Mouse (Mus musculus): ENCODE measurements around the gene Pnpla1. TPM values are rescaled to one million over a fixed set of nuclear protein-coding genes. Genes with fewer than 3 reads are reported as not detected.

Pnpla1 gene
- total RNA-seq, 2 experiments from 2014 or later: 0.07 TPM; not detected in 1

DNA sequence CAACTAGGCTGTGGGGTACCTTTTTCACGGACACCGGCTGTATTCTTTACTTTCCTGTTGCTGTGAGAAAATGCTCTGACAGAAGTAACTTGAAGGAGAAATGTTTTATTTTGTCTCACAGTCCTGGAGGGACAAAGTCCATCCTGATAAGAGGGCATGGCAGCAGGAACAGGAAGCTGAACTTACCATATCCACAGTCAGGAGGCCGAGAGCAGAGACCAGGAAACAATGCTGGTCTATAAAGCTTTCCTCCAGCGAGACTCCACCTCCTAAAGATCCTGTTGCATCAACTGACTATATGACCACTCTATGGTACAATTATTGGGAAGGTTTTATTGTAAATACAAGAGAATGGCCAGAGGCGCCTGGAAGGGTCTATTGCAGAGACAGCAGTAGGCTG, 14.5 kb upstream of the Pnpla1 start:
- DNase-seq: no peak

DNA sequence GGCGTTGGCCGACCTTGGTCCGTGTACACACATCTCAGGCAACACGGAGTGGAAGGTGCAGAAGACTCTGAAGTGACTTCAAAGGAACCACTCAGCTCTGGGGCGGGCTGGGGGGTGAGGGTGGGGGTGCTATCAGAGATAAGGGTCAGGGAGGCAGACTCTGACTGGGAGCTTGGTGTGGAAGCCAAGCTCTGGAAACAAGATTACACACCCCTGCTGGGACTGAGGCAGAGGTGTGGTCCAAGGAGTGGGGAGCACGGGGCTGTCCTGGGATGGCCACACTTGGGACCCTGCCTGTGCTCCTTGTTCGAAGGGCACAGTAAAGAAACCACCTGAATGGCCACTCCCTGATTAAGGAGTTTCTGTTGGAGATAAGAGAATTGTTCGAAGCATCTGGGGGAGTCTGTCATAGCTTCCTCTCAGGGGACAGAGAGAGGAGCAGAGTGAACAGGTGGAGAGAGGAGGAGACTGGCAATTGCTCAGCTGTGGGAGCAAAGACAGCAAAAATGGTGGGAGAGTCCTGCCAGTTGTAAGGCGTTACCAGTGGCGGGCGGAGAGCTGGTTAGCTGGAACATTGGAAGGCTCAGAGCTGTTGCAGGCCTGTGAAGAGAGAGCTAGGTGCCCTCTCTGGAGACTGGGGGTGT, 11.1 kb upstream of the Pnpla1 start:
- DNase-seq: no peak

DNA sequence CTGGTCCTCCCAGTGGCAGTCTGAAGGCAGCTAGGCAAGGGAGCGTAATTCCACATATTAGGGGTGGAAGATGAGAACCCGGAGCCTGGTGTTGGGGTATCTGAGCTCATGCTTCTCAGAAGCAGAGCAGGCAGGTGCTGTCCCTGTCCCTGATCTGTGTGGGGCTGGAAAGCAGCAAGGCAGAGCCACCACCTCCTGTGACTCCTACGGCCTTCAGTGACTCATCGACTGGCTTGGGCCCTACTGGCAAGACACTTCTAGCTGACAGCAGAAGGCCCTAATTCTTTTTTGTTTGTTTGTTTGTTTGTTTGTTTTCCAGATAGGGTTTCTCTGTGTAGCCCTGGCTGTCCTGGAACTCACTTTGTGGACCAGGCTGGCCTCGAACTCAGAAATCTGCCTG, 7.7 kb upstream of the Pnpla1 start:
- DNase-seq: no peak

DNA sequence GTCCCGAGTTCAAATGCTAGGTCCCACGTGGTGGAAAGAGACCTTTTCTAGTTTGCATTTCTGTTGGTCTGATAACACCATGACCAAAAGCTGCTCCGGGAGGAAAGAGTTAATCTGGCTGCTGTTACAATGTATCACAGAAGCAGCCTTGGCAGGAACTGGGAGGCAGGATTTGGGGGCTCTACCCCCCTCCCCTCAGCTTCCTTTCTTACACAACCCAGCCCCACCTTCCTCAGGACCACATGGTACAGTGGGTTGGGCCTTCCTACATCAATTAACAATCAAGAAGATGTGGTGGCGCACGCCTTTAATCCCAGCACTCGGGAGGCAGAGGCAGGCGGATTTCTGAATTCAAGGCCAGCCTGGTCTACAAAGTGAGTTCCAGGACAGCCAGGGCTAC, 3.8 kb upstream of the Pnpla1 start:
- no peak for DNase-seq

DNA sequence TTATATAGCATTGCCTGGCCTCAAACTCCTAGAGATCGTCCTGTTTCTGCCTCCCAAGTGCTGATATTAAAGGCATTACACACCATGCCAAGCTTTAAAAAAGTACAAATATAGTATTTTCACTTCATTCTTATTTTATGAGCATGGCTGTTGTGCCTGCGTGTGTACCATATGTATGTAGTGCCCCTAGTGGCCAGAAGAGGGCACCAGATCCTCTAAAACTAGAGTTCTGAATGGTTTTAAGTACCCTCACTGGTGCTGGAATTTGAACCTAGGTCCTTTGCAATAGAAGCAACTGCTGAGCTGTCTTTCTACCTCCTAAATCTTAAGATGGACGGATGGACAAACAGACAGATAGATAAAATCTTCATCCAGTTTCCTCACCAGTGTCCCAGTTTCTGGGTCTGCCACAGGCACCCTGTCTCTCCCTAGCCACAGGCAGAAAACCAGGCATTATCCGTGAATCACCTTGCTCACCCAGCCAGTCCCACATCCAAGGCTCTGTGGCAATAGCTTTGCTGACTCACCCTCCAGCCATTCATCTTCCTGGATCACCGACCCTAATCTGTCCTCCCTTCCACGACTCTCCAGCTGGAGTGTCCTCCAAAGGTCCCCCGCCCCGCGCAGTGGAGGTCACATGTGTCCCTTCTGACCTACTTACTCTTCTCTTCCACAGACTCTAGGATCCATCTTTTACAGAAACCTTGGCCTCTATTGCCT, 2.9 kb upstream of the Pnpla1 start:
- no peak for DNase-seq

DNA sequence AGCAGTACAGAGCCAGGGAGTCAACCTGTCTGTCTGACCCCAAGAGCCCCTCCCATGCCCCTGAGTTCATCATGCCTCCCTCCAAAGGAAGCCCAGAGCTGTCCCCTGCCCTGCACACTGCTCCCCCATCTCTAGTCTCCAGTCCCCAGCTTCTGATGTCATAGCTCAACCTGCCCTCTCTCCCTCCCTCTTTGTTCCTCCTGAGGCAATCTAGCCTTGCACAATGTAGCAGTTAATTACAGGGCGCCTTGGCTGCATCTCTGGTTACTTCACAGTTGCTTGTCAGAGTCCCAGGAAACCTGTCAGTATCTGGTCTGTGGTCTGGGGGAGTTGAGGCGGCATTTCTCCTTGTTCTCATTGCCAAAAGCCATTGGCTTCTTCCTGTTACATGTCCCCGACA, 2.2 kb upstream of the Pnpla1 start:
- no peak for DNase-seq

DNA sequence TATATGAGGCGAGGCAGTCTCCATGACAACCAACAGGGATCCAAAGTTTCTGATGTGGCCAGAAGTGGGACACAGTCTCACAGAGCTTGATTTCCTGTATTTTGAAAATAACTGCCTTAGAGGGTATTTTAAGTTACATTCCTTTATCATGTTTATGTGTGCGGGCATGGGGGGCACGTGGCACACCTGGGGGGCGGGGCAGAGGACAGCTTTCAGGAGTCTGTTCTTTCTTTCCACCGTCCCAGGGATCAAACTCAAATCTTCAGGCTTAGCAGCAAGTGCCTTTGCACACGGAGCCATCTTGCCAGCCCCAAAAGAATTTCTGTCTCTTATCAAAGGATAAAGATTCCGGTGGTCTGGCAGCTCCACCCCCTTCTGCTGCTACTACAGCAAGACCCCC, 5.7 kb downstream of the Pnpla1 start:
- no peak for DNase-seq

DNA sequence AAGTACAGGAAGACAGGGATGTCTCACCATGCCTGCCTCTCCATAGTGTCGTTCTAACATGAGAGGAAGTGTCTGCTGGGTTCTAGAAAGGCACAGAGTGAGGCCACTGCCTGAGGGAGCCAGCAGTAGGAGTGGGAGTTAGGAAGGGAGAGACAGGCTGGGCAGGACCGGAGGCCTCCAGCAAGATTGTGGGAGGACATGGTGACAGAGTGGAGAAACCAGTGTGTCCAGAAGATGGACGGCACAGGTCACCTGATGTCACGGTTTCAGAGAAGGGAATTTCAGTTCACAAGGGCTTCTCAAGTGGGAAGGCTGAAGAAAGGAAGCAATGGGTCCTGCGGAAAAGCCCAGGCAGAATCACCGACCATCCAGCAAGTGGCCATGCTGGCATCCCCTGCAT, 6.3 kb downstream of the Pnpla1 start:
- no peak for DNase-seq

DNA sequence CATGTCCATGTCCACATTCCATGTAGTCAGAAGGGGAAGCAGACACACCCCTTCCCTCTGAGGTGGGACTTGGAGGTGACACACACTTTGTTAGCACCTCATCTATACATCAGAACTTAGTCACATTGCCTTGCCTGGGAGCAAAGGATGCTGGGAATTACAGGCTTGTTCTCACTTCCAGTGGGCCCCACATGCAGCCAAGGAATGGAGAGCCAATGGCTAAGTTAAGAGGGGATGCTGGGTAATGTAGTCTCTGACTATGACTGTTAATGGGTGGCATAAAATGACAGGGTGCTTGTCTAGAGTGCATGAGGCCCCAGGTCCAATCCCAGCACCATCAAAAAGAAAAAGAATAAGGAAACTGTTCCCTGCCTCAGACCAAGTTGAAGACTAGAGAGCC, 8.7 kb downstream of the Pnpla1 start:
- no peak for DNase-seq

DNA sequence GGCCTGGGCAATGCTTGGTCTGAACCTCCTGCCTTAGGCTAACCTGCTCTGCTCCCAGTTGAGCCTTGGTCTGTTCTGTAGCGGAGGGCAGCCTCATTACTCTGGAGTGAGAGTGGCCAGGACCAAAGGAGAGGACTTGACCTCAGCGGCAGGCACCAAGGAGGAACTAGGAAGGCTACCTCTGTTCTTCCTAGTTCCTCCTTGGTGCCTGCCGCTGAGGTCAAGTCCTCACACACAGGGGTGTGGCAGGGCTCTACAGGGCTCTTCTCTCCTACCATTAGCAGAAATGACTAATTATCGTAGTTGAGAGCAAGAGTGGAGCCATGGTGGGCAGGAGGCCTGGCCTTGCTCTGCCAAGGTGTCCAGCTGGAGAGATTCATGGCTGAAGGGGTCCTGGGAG, 9.2 kb downstream of the Pnpla1 start:
- DNase-seq: no peak

DNA sequence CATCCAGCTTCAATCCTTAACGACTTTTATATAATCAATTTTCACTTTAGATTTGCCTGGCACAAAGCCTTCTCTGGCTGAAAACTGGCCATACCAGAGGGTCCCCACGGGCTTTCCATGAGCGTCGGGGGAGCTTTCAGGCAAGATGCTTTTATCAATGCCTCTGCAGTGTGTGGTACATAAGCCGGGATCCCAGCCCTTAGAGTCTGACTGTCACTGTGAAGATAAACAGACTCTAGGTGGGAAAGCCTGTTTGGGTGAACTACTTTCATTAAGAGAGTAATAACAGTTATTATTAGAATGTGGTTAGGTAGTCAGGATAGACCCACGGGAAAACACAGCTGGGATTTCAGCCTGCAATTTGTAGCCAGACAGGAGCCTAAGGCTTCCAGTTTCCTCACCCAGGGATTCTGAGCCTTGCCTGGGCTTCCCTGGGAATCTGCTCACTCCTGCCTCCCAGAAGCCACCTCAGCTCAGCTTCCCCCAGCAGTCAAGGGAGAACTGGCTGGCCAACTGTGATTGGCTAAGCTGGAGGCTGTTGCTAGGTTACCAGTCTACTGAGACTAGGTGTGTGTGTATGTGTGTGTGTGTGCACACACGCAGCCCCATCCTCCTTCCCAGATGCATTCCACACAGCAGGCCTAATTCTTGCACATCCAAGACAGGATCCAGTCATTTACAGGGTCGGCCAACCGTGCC, 11.3 kb downstream of the Pnpla1 start:
- no peak for DNase-seq

DNA sequence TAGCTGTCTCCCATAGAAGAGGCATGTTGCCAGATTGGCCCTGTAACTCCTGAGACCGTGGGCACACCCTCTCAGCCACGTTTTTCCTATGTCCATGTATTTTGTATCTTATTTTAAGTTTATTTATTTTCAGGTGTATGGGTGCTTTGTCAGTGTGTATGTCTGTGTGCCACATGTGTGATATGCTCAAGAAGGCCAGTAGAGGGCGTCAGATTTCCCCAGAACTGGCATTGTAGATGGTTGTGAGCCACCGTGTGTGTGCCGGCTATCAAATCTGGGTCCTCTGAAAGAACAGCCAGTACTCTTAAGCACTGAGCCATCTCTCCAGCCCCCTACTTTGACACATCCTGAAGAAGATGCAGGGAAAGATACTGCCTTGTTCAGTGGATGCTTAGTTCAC, 12.2 kb downstream of the Pnpla1 start:
- no peak for DNase-seq

DNA sequence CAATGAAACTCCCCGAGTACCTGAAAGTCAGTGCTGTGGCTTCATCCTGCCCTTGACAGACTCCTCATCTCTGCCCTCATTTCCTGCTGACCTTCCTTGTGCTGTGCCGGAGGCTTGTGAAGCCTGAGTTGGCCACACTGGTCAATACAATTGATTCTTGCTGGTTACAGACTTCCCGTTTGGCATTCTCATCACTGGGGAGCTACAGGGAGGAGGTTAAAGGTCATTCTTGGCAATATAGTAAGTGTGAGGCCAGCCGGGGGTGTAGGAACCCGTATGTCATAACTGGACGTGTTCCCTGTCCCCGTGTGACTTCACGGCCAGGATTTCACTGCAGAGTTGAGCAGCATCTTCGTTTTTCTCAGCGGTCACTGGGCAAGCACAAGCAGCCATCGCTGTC, 13.6 kb downstream of the Pnpla1 start:
- DNase-seq: no peak

DNA sequence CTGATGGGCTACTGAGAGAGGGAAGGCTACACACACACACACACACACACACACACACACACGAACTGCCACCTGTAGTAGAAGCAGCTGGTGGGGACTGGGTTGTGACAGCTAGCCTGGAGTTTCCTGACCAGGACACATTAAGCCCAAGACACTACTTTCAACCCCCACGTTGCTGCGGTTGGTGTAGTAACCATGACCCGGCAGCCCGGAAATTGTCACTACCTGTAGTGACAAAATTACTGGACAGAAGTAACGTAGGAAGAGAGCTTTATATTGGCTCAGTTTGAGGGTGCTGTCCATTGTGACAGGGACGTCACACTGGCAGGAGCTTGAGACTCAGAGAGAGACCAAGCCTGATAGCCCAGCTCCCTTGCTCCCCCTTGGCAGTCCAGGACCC, 14.1 kb downstream of the Pnpla1 start:
- DNase-seq: no peak

DNA sequence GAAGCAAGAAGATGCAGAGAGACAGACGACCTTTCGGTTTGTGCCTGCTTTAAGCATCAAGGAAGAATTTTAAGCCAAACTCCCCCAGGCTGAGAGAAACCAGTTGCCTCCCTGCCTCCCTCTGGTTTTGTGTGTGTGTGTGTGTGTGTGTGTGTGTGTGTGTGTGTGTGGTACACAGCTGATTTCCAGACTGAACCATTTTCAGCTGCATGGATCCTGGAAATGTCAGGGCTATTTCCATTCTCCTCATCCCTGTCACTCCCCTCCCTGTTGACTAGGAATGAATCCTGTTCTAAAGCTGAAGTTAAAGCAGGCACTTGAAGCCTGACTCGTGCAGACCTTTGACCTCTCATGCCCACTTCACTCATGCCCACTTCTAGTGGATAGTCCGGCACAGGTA, 16.0 kb downstream of the Pnpla1 start:
- DNase-seq: no peak

DNA sequence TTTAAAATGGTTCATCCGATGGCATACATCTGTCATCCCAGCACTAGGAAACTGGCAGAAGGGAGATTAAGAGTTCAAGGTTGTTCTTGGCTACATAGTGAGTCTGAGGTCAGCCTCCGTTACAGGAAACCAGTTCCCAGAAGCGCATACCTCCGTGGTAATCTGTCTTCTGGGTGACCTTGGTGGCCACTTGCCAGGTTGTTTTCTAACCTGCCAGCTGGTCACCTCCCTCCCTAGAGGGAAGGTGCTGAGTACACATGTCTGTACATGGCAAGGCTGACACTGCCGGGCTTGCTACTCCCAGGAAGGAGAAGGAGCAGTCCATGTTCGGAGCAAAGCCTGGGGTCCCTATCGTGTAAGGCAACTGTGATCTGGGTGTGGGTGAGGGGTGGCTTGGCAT, 16.6 kb downstream of the Pnpla1 start:
- DNase-seq: peak; percentile 82

DNA sequence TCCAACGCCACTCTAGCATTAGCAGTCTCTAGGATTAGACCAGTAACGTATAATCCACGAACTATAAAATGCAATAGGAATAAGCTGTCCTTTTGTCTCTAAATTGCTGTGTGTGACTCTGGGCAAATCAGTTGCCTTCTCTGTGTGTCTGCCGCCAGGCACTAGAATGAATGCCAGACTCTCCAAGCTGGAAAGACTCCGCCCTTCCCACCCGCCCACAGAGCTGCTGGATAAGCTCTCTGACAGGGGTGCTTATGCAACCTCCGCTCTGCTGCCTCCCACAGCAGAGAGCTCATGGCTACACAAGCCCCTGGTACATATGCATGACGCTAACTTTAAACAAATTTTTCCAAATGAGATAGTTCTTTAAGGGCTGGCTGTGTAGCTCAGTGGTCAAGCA, 17.1 kb downstream of the Pnpla1 start:
- DNase-seq: peak; percentile 68

DNA sequence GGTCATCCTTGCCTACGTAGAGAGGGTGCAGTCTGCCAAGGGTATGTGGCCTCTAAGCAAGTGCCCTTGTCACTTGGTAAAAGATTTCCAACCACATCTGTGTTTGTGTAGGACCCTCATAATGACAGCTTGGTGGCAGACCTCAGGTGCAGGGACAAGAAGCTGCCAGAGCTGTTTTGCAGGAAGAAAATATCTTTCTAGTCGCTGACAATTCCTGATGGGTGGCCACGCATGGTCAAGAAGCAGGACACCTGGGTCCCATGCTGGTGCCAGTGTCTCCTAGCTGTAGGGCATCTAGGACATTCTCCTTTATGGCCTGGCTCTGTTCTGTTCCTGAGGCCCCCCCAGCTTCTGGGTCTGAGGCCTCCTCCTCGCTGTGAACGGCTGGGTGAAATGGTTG, 18.1 kb downstream of the Pnpla1 start:
- DNase-seq: no peak

DNA sequence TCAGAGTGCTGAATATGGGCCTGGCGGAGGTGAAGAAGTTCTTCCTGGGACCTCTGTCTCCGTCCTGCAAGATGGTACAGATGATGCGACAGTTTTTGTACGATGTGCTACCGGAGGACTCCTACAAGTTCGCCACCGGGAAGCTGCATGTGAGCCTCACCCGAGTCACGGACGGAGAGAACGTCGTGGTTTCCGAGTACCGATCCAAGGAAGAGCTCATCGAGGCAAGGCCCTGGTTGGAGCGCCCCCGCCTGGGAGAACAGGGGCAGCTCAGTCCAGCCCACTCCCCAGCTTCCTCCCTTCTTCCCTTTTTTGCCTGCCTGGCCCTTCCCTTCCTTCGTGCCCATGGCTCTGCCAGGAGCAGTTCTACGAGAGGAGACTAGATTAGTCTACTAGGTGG, 18.6 kb downstream of the Pnpla1 start:
- peak; percentile 42 for DNase-seq

DNA sequence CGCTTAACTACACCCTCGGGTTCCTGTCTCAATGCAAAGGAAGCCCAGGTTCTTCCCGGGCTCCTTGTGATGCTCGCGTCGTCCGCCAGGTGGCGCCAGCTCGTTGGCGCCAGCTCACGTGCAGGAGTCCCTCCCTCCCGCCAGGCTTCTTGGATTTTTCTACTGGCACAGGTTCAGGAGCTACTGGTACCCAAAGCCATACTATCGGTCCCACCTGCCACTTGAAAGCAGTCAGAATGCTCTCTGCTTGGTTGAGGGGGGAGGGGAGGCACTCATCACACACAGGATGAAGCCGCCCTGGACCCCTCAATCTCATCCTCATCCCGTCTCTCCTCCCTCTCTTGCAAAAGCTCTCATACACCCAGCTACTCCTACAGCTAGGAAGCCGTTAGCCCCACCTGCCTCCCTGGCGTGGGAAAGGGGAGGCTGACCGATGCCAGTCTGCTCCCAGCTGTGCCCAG, 21.8 kb downstream of the Pnpla1 start:
- peak; percentile 88 for DNase-seq

DNA sequence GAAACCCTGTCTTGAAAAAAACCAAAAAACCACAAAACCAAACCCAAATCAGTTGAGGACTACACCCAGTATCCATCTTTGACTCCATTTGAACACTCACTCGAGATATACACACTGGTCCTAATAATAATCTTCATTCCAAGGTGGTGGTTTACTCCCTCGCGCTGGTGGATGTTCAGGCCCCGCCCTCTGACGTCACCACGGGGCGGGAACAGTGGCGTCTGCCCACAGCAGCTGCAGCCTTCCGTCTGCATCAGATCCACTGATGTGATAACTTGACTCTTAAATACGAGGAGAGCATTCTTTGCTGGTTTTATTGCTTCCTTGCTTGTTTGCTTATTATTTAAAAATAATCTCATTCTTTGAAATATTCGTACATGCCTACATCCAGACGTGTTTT, 24.1 kb downstream of the Pnpla1 start:
- DNase-seq: peak; percentile 70

DNA sequence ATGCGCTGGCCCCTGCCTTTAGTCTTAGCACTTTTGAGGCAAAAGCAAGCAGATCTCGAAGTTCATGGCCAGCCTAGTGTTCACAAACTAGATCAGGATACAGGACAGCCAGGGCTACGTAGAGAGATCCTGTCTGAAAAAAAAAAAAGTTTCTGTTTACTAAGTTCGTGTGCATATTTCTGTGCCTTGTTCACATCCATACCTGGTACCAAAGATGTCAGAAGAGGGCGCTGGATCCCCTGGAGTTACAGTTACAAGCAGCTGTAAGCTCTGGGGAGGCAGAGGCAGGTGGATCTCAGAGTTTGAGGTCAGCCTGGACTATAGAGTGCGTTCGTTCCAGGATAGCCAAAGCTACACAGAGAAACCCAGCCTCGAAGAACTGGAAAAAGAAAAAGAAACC, 24.6 kb downstream of the Pnpla1 start:
- DNase-seq: no peak

DNA sequence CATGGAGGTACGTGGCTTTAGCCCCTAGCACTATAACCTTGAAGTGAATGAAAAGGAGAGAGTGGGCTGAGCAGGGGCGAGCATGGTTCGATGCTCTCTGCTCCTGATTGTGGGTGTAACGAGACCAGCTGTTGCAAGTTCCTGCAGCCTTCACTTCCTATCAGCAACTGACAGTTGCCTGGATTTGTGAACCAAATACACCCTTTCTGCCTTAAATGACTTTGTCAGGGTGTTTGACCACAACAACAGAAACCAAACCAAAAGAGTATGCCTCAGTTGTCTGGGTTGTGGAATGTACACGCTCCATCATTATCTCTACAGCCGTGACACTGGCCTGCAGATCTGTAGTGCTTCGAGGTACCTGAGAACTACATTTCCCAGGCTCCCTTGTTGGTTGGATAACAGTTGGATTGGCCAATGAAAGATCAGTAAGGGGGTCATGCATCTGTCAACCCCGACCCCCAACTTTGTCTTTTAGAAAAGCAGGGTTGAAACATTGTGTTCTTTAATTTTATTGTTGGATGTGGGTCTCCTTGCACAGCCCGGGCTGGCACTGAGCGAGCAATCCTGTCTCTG, 25.8 kb downstream of the Pnpla1 start:
- no peak for DNase-seq

DNA sequence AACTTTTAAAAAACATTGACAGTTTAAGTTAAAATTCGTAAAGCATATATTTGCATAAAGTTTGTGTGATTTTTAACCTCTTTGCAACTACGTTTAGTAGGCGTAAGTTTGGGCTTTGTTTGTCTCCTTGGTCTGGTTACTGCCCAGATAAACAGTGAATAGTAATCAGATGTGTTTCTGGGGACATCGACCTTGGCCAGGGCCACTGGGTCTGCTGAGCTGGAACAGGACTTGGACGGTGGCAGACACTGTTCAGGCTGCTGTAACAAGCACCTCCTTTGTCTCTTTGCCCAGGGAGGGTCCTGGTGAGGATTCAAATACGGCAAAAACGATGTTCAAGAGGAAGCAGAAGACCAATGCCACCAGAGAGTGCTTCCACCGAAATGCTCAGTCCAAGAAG, 27.0 kb downstream of the Pnpla1 start:
- DNase-seq: no peak
